Mouse (Mus musculus) stomach, postnatal 0 days (tissue): ENCODE results near the gene Arf3. TPM values are rescaled to one million over a fixed set of nuclear protein-coding genes. Genes with fewer than 3 reads are reported as not detected.
"Not testable (repeated sequence)": the region's sequence is repeated elsewhere in the genome, so short reads cannot be mapped to it uniquely, and the experiment has no call there.

Source experiments
- ATAC-seq: fragments of 200-750 bp; cut with Nextera tagmentation; 2 replicates; pipeline ENCODE4 v1.8.0; 2017; ENCODE audit not compliant: low FRiP score, low TSS enrichment
- DNase-seq: peaks from one replicate; pipeline ENCODE4 v3.0.0-alpha.2; 2016; ENCODE audit warnings: low spot score
- H3K27ac ChIP-seq: fragments of 300-500 bp; sonication (generic); replicated peaks from 2 replicates; pipeline ENCODE4 v1.5.1; 2014; ENCODE audit warnings: mild to moderate bottlenecking, control low read depth
- H3K27me3 ChIP-seq: fragments of 300-500 bp; sonication (generic); 2 replicates; pipeline ENCODE4 v1.6.1; 2014; ENCODE audit warnings: low read length; ENCODE audit not compliant: control insufficient read depth, insufficient read depth
- H3K36me3 ChIP-seq: fragments of 300-500 bp; sonication (generic); 2 replicates; pipeline ENCODE4 v1.6.1; 2014; ENCODE audit warnings: low read length, mixed read lengths; ENCODE audit not compliant: control insufficient read depth, insufficient read depth
- H3K4me1 ChIP-seq: fragments of 300-500 bp; sonication (generic); replicated peaks from 2 replicates; pipeline ENCODE4 v1.6.1; 2014; ENCODE audit warnings: antibody characterized with exemption; ENCODE audit not compliant: control insufficient read depth, insufficient read depth
- H3K4me2 ChIP-seq: fragments of 300-500 bp; sonication (generic); replicated peaks from 2 replicates; pipeline ENCODE4 v1.6.1; 2014; ENCODE audit warnings: low read depth, mild to moderate bottlenecking, control low read depth, moderate library complexity
- H3K4me3 ChIP-seq: fragments of 300-500 bp; sonication (generic); 2 replicates; pipeline ENCODE4 v1.5.1; 2014; ENCODE audit warnings: low read depth, low read length, control low read depth
- H3K9ac ChIP-seq: fragments of 300-500 bp; sonication (generic); 2 replicates; pipeline ENCODE4 v1.6.1; 2014; ENCODE audit warnings: mild to moderate bottlenecking, low read length, control low read depth, mixed read lengths
- H3K9me3 ChIP-seq: fragments of 300-500 bp; sonication (generic); 2 replicates; pipeline ENCODE4 v1.6.1; 2016; ENCODE audit warnings: low read length; ENCODE audit not compliant: control insufficient read depth
- CTCF ChIP-seq: IDR thresholded peaks from 2 replicates; pipeline ENCODE4 v1.5.1; 2016; ENCODE audit warnings: antibody characterized with exemption, low read depth, mild to moderate bottlenecking, moderate library complexity
- EP300 ChIP-seq: optimal IDR thresholded peaks from 2 replicates; pipeline ENCODE3; 2016; ENCODE audit warnings: antibody characterized with exemption
- WGBS: fragments of 180-500 bp; shearing (Covaris S2); extraction: QIAGEN DNeasy Blood & Tissue Kit; methylation state at CpG from one replicate; pipeline ENCODE4 v1.1.7; 2014; 5-methylcytosine and 5-hydroxymethylcytosine counted together
- polyA plus RNA-seq: library from polyadenylated mRNA; unstranded; fragments of >200 nt; fragmentation: Nextera tagmentation; extraction: Ambion mirVana; gene quantifications from 2 replicates; pipeline ENCODE4 v1.2.1, GENCODE M21; 2015

The Arf3 gene
- polyA plus RNA-seq, 1 experiment from 2014 or later: 29.5 TPM

GRCm38 (mm10) chr15:98762201-98762621 is 803 bp downstream of the Arf3 start:
- Histone ChIP-seq H3K9ac (peak overlapping the region; percentile 83), H3K27me3 (no peaks in the 10 kb centered on the region), H3K4me3 (peak overlapping the region; percentile 98), H3K9me3 (no peaks in the 10 kb centered on the region), H3K36me3 (no peaks in the 10 kb centered on the region; the same call in 1 of the 2 replicates), H3K4me2 (peak overlapping the region; percentile 92), H3K27ac (peak overlapping the region; percentile 85), H3K4me1 (no peaks in the 10 kb centered on the region)
- under 1% methylated on average over 21 of the region's 24 CpGs for WGBS
- DNase-seq (peak; percentile 89), ATAC-seq (peak; percentile 80)
- TF ChIP-seq EP300 (no peak), CTCF (peak; percentile 49)

DNA sequence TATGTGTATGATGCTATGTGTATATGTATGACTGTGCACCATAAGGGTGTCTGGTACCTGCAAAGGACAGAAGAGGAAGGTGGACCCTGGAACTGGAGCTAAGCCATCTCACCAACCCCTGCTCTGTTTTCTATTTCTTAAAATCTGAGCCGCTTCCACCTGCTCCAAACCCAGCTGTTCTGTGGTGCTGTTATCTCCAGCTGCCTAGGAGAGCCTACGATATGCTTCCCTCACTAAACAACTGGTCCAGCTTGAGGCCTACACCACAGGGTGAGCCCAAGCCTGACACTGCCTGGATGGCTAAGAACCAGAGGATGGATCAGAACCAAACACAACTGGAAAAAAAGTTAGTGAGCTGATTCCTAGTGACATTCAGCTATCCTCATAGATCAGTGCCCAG is 8.9 kb downstream of the Arf3 start:
- H3K9ac ChIP-seq: no peak overlapping the region
- WGBS: 76% methylated on average over 2 of the region's 2 CpGs
- H3K4me1 ChIP-seq: no peaks in the 10 kb centered on the region
- no peak overlapping the region for H3K27ac ChIP-seq
- DNase-seq (no peak), ATAC-seq (no peak)
- H3K36me3 ChIP-seq: no peaks in the 10 kb centered on the region
- TF ChIP-seq EP300: no peak
- TF ChIP-seq CTCF: no peak
- no peak overlapping the region for H3K4me2 ChIP-seq
- H3K27me3 ChIP-seq: no peaks in the 10 kb centered on the region
- no peak overlapping the region for H3K4me3 ChIP-seq
- no peaks in the 10 kb centered on the region for H3K9me3 ChIP-seq

GRCm38 (mm10) chr15:98753021-98753423 is 10.0 kb downstream of the Arf3 start:
- ATAC-seq: no peak
- no peak overlapping the region for H3K9ac ChIP-seq
- 68% methylated on average over 8 of the region's 8 CpGs for WGBS

GRCm38 (mm10) chr15:98749093-98749492 is 13.9 kb downstream of the Arf3 start:
- Histone ChIP-seq H3K9me3 (no peaks in the 10 kb centered on the region), H3K4me3 (no peak overlapping the region), H3K4me2 (no peak overlapping the region), H3K4me1 (no peaks in the 10 kb centered on the region), H3K36me3 (no peaks in the 10 kb centered on the region), H3K9ac (no peak overlapping the region), H3K27ac (no peak overlapping the region), H3K27me3 (no peaks in the 10 kb centered on the region)
- TF ChIP-seq CTCF: no peak
- TF ChIP-seq EP300: no peak
- WGBS: 97% methylated on average over 2 of the region's 2 CpGs
- no peak for ATAC-seq
- DNase-seq: no peak

More at GRCm38 (mm10) chr15:98753021-98753423, 10.0 kb downstream of the Arf3 start:
- H3K36me3 ChIP-seq: no peaks in the 10 kb centered on the region
- no peaks in the 10 kb centered on the region for H3K9me3 ChIP-seq
- no peaks in the 10 kb centered on the region for H3K27me3 ChIP-seq
- no peak overlapping the region for H3K27ac ChIP-seq
- no peaks in the 10 kb centered on the region for H3K4me1 ChIP-seq
- no peak overlapping the region for H3K4me3 ChIP-seq
- H3K4me2 ChIP-seq: no peak overlapping the region
- no peak for DNase-seq
- TF ChIP-seq EP300 (no peak), CTCF (no peak)

DNA sequence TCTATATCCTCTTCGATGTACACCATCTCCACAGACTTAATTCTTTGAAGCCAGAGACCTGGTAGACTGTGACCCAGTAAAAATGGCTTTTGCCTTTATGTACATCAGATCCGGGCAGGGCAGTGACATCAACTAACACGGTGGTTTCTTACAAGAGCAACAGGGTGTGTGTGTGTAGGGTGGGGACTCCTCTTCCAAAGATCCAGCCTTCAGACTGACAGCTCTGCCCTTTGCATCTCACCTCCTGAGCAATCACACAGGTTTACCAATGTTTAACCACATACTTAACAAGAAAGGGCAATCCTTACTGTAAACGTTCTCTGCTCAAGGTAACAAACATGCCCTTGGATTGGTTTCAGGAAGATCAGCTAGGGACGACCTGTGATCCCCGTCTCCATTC is 15.7 kb downstream of the Arf3 start:
- DNase-seq: no peak
- no peaks in the 10 kb centered on the region for H3K4me1 ChIP-seq
- no peak overlapping the region for H3K27ac ChIP-seq
- no peak overlapping the region for H3K4me2 ChIP-seq
- ATAC-seq: peak; percentile 55
- WGBS: 55% methylated on average over 6 of the region's 6 CpGs
- H3K36me3 ChIP-seq: peaks cover 3% of the 10 kb centered on the region
- H3K4me3 ChIP-seq: no peak overlapping the region
- no peak overlapping the region for H3K9ac ChIP-seq
- H3K27me3 ChIP-seq: no peaks in the 10 kb centered on the region
- no peak for TF ChIP-seq CTCF
- no peak for TF ChIP-seq EP300
- H3K9me3 ChIP-seq: no peaks in the 10 kb centered on the region

DNA sequence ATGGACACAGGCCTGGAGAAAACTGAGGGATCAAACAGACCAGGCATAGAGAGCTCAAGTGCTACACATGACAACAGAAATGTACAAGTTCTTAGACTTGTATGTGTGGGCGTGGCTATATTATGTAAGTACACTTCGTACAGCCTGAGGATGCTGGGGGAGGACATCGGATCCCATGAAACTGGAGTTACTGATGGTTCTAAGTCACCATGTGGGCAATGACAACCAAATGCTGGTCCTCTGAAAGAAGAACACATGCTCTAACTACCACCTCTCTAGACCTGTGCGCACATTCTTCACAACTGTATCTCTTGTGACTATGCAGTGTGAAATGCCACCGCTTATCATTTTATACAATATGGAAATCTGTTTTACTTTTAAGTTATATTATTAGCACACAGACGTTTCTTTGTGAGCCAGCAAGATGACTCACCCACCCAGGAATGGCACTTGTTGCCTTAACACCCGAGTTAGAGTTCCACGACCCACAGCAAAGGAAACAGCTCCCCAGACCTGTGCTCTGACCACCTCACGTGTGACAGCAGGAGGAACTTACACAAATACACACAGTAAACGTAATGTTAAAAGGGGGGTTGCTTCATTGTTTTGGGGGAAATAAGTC is 16.6 kb downstream of the Arf3 start:
- Histone ChIP-seq H3K36me3 (peaks cover 5% of the 10 kb centered on the region), H3K27ac (no peak overlapping the region), H3K4me3 (no peak overlapping the region), H3K4me1 (no peaks in the 10 kb centered on the region), H3K9me3 (no peaks in the 10 kb centered on the region), H3K4me2 (no peak overlapping the region), H3K27me3 (no peaks in the 10 kb centered on the region), H3K9ac (no peak overlapping the region)
- no peak for DNase-seq
- no peak for ATAC-seq
- TF ChIP-seq EP300 (no peak), CTCF (no peak)
- WGBS: 51% methylated on average over 10 of the region's 10 CpGs

DNA sequence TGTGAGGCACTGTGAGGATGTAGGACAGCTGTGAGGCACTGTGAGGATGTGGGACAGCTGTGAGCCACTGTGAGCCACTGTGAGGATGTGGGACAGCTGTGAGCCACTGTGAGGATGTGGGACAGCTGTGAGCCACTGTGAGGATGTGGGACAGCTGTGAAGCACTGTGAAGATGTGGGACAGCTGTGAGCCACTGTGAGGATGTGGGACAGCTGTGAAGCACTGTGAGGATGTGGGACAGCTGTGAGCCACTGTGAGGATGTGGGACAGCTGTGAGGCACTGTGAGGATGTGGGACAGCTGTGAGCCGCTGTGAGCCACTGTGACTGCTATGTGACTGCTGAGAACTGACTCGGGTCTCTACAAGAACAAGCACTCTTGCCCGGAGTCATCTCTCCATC is 19.2 kb downstream of the Arf3 start:
- not testable (repeated sequence) for H3K4me2 ChIP-seq, H3K4me1 ChIP-seq, ATAC-seq, DNase-seq, H3K27ac ChIP-seq, H3K9me3 ChIP-seq, H3K4me3 ChIP-seq, H3K9ac ChIP-seq, H3K27me3 ChIP-seq
- H3K36me3 ChIP-seq: peaks cover 14% of the 10 kb centered on the region
- 78% methylated on average over 3 of the region's 3 CpGs for WGBS
